Mouse (Mus musculus) cerebellum, adult 2 months (tissue): ENCODE results near the gene Trim44.

Experiments
- CTCF ChIP-seq: fragments of 200-500 bp; IDR thresholded peaks from 2 replicates; pipeline ENCODE4 v1.5.1; 2011; ENCODE audit warnings: low read depth, mild to moderate bottlenecking, control low read depth, low read length, moderate library complexity, borderline replicate concordance; ENCODE audit not compliant: insufficient read depth
- POLR2A ChIP-seq: fragments of 200-500 bp; IDR thresholded peaks from 2 replicates; pipeline ENCODE4 v1.6.1; 2011; ENCODE audit warnings: low read length, control low read depth, borderline replicate concordance; ENCODE audit not compliant: insufficient read depth

- TF ChIP-seq CTCF (no peak), POLR2A (no peak)
Observed at GRCm38 (mm10) chr2:102403306-102403705, 4.3 kb downstream of the Trim44 start.
